Mouse (Mus musculus): ENCODE data around the gene Hadh. TPM values are rescaled to one million over a fixed set of nuclear protein-coding genes. Genes with fewer than 3 reads are reported as not detected.

The Hadh gene
- total RNA-seq, 2 experiments from 2014 or later = 159 to 184 TPM

DNA sequence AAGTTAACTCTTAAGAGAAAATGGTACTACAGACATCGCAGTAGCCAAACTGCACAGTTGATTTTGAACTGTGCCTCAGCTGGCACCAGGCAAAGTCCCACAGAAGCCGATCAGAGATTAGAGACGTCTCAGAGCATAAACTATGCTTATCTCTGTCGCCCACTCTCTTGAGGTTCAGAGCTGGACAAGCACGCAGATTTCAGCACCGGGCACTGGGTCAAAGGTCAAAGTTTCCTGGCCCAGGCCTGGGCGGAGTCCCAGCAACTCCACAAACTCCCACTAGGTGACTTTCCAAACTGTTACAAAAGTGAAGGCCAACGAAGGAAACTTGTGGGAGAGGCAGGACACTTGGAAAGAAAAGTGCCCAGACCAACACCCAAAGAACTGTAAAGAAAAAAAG is 744 bp downstream of the Hadh start:
- DNase-seq = peak; percentile 34

DNA sequence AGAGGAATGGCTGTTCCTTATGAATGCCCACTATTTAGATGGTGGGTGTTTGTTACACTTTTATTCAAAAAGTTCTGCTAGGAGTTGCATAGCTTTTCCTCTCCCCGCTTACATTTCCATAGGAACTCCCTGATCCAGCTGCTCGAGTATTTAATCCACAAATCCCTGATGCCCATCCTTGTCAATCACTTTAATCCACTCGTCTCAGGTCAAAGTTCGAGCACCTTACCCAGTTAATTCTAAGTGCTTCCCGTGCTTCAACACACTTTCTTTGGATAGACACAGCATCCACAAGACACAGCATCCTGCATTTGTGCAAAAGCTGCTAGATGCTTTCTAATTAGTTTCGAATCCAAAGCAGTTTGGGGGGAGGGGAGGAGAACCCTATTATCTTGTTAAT is 1.5 kb downstream of the Hadh start:
- DNase-seq = no peak

DNA sequence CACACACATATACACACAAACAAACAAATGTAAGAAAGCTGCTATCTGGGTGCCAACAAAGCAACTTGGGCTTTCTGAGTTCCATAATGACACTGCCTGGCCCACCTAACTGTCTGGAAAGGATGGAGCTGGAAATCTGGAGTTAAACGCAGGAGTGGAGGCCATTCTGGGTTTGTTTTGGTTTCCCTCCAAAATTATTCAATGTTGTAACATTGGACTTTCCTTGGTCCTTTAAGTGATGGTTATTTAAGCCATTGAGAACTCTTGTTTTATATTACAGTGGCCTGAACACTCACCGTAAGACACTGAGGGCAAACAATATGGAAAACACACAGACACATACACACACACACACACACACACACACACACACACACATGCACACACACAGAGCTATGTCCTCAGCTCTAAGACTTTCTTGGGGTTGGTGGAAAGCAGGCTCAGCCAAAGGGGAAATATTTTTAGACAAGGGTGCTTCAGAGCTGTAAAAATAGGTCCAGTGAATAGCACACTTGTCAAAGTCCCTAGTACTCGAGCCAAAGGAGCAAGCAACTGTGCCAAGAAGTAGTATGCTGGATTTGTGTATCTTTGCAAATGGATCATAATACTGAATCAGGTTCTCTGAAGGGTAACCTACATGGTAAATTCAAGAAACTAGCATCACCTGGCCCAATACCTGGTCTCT is 5.4 kb downstream of the Hadh start:
- peak; percentile 15 for DNase-seq

DNA sequence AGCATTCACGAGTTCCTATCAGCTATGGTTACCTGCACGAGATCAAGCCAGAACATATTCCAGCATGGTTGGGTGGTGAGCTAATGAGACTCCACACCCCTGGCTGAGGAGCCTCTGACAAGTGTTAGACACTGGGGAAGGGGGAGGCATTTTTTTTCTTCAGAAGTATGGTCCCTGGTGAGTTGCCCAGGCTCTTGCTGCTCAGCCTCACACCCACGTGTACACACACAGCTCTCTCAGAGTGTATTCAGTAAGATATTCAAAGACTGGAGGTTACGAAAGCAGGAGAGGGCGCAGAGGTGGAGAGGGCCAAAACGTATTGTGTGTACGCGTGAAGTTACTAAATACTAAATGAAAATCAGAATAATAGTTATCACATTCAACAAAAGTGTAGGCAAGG is 6.4 kb downstream of the Hadh start:
- DNase-seq = no peak

DNA sequence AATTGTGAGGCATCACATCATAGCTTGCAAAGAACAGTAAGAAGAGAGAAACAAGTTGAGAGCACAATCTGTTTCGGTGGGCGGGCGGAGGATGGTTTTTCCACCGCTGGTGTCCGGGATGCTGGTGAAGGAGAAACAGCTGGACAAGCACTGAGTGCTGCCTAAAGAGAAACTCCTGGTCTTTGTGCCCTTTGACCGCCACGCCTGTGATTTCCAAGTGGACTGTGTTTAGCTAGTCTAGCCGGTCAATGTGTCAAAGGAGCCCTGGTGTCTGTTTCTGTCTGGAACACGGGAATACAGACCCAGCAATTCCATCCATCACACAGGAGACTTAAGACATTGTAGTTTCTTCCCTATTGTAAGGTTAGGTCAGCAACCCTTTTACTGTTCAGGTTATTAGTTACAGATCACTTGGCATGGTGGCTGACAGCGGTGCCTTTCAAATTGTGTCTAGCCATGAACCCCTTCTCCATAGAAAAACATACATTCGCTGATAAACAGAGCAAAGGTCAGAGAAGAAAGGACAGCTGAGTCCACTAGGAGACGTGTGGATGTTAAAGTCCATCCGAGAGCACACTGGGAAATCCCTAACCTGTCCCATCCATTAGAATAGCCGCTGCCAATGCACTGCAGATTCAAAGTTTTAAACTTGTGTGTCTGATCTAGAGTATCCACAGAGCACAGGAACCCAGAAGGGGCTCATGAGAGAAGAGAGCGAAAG is 8.0 kb downstream of the Hadh start:
- DNase-seq = no peak

DNA sequence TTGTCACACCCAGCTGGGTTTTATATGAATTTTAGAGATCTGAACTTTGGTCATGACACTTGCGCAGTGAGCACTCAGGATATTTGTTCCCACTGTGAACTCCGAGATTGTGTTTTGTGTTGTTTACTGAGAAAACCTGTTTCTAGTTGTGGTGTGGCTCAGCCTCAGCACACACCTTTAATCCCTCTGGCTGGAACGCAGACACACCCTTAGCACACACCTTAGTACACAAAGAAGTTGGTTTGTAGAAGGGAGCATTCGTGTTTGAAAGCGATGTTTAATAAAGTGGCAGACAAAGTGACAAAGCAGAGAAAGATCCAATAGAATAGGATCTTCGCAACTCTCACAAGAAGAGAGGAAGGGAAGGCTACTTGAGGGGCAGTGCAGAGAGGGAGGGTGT is 11.5 kb downstream of the Hadh start:
- DNase-seq = no peak

DNA sequence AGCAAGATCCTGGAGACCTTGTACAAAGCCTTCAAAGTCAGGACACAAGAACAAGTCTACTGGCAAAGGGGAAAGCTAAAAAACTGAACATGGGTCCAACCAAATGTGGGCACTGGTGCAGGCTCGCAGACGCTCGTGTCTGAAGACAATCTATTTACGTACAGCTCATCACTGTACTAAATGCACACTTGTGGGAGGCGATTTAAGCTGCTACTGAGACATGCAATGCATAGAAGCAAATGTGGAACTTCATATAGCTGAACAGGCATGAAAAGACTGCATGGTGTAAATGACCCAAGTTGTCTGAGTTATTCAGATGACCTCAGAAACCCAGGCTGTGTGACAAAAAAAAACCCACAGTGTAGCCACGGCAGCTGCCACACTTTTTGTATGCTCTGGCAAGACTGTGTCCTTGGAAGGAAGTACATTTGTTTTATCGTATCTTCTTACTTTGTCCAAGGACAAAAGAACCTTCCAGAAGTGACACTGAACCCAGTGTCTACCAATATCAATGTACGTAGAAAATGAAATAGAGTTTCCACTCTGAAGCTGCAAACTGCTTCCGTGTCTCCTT is 12.4 kb downstream of the Hadh start:
- DNase-seq = no peak

DNA sequence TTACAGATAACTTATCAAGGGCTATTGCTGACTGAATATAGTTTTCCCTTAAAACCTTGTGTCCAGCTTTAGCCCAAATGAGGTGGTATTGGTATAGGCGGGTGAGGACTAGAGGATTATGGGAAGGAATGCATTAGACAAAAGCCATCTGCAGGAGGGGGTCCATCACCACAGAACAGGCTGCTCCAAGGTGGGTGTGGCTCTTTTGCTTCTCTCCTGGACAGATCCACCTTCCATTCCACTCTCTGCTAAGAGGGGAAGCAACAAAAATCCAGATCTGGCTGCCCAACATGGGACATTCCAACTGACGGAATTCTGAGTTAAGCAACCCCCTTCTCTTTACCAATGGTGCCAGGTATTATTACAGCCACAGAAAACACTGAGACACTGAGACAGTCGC is 13.0 kb downstream of the Hadh start:
- DNase-seq = no peak

DNA sequence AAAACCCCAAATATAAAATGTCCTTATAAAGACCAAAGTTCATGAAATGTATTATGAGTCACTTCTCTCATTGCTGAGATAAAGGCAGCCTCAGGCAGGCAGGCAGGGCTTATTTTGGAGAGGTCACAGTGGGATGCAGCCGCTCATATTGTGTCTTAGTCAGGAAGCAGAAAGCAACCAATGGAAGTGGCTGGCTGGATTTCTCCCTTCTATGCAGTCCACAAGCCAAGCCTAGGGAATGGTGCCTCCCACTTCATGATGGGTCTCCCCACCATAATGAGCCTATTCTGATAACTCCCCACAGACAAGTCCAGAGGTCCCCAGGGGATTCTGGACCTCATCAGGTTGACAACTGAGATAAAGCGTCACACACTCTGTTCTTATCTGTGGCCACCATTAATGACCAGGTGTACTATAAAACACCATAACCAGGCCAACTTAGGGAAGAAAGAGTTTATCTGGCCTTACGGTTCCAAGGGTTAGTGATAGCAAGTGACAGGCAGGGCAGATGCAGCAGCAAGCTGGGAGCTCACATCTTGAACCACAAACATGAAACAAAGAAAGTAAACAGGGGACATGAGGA is 16.4 kb downstream of the Hadh start:
- DNase-seq = no peak

DNA sequence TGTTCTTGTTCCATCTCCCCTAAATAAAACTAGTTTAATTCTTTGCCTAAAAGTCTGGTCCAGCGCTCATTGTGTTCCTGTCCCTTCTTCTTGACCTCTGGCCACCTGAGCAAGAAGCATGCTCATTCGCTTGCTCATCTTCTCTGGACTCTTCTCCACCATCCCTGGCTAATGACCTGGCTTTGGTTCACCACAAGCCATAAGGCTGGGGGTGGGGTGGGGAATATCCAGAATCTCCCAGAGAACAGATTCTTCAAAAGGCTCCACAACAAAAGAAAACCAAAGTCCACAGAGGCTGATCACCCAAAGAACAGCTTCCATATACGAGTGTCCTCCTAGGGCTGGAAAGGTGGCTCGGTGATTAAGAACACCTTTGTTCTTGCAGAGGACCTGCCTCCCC is 16.9 kb downstream of the Hadh start:
- DNase-seq = no peak

DNA sequence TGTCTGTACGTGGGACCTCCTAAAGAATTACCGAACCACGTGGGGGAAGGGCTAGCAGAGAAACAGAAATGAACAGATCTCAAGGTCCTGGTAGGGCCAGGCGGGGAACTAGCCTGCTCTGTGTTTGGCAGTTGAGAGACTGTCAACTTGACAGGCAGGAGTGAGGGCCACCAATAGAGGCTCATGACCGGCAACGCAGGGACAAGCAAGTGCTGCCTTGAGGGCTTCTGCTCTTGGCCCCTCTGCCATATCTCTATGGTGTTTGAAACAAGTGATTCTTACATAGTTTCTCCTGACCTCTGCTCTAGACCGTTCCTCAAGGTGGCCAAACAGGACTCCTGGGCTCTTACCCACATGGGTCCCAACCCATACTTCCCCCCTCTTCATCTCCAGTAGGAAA is 20.3 kb downstream of the Hadh start:
- DNase-seq = no peak

DNA sequence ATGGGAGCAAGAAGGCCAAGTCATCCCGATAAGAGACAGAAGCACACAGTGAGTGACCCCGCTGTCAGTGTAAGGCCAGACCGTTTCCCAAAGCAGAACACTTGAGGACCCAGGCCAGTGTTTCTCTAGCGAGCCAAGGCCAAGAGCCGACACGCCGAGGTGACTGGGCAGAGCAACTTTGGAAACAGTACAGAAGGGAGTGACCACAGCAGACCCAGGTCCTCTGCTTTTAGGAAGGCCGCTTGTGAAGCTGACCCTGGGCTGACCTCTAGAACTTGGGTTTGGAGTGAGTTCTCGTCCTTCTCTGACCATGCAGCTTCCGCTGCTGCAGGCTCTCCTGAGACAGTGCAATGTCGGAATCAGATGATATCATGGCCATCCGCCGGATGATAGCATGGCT is 20.9 kb downstream of the Hadh start:
- no peak for DNase-seq

DNA sequence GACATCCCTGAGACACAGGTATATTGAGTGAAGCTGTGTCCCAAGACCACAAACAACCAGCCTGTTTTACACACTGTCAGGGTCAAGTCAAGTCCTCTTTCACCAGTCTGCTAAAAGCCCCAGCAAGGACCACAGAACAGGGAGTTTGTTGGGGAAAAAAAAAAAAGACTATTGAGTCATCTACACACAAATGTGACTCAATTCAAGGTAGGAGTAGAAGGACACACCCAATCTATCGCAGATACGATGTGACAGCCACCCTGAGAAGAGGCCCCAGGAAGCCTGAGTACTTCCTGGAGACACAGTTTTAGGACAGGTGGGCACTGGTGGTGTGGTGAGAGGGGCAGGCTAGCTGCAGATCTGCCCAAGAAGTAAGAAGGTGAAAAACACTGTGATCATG is 21.6 kb downstream of the Hadh start:
- no peak for DNase-seq

DNA sequence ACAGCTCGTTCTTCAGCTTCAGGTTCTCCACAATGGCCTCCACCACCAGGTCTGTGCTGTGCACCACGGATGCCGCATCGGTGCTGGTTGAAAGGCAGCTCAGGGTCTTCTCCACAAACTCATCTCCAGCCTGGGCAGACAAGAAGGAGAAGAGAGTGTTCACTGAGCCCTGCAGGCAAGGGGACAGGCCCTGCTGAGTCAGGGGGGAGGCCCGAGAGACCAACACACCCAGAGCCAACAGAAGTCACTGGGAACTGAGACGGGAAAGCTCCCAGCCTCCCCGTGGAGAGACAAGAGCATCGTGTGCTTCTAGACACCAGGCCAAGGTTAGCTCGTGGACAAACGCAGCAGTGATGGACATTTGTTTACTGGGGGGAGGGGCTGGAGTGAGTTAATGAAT is 23.5 kb downstream of the Hadh start:
- DNase-seq = no peak

DNA sequence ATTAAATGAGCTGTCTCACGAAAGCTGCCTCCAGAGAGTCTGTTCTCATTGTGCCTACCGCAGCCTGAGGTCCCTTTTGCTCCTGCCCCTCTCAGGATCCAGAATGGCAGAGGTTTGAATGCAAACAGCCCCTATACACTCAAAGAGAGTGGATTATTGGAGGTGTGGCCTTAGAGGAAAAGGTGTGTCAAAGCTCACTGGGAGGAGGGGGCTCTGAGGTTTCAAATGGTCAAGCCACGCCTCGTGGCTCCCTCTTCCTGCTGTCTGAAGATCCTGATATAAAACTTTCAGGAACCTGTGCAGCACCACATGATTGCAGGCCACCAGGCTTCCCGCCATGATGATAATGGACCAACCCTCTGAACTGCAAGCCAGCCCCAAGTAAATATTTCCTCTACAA is 24.1 kb downstream of the Hadh start:
- DNase-seq = no peak

DNA sequence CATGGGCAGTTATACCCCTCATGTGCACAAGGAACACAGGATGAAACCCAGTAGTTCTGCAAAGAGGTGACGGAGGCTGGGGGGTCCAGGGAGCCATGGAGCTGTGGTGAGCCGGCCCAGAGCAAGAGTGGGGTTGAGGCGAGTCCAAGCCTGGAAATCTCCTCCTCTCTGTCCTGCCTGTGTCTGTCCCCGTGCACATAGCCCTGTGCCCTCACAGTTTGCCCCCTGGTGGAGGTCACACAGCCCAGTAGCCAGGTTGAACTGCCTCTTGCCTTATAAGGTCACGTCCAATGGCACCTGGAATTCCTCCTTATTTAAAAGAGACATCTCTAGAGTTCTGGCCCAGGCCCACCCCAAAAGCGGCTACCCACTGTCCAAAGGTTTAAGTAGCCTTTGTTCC is 24.5 kb downstream of the Hadh start:
- DNase-seq = no peak

DNA sequence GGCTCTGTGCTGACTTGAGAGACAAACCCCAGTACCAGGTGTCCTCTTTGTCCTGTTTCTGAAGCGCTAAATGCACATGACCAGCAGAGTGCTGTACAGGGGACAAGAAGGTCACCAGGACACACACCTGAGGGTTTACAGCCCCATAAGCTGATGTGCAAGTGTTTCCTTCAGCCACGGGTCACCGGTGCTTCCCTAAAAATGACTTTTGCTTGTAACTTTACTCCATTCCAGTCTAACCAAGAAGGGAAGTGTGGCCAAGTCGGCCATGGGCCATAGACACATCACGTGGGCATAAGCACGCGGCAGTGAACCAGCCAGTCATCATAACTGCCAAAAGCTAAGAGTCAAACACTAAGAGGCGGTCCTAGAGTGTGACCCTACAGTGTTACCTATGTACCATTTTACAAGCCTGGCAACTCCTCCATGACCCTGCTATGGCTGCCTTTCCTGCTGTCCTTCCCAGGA is 25.3 kb downstream of the Hadh start:
- DNase-seq = no peak

DNA sequence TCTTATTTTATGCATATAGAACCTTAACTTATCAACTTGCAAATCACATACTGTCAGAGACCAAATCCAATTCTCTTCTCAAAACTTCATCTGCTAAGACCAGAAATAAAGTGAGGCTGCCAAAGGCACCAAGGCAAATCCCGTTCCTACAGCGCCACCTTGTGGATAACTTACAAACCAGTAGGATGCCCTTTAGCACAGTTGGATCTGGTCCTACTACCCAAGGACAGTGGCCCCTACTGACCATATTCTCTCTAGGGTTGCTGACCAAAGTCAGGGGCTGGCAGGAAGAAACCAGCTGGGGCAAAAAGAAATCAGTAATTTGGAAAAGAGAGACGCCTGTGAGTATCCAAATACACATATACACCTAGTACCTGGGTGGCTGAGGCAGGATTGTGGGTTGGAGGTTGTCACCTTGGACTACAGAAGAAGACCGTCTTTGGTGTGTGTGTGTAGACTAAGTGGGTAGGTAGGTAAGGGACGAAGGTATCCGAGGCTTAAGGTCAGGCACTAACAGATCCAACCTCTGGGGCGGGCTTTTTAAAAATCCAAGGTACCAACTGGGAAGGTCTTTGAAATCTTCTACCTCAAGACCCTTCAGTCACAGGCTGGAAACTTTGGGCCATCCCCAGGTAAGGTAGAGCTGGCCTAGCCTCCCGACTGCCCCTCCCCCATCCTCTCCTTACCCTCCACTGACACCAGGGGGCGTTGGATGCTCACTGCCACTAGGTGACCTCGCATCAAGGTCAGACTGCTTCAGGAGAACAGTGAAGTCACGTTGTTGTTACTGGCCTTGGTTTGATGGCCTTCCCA is 25.9 kb downstream of the Hadh start:
- peak; percentile 38 for DNase-seq

DNA sequence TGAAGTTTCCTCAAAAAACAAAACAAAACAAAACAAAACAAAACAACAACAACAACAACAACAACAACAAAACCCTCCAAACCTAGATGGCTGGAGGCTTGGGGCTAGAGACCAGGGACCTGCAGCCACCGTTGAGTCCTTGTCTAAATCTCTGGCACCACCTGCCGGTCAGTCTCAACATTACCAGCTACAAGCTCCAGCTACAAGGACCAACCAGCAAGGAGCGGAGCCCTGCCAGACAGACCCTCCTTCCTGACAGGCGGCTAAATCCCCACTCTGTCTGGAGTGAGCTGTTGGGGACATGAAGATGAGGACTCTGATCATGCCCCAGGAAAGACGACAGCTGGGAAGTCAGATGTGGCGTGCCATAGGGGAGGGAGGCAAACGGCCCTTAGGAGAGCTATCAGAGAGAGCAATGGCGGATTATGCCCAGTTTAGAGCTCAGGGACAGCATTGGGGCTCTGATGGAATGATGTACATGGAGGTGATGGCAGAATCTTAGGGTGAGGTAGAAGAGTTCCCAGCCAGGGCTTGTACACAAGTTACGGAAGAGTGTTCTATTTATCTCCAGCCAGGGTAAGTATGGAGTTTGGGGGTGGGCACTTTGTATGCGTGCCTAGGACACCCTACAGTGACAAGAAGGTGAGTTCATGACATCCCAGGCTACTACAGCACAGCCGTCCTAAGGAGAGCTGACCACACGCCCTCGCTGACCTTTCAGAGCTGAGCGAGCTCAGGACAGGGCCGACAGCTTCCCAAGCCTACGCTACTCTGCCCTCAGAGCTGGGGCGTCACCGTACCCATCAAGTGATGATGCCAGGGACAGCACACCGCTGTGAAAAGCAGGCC is 33.9 kb downstream of the Hadh start:
- peak; percentile 29 for DNase-seq

DNA sequence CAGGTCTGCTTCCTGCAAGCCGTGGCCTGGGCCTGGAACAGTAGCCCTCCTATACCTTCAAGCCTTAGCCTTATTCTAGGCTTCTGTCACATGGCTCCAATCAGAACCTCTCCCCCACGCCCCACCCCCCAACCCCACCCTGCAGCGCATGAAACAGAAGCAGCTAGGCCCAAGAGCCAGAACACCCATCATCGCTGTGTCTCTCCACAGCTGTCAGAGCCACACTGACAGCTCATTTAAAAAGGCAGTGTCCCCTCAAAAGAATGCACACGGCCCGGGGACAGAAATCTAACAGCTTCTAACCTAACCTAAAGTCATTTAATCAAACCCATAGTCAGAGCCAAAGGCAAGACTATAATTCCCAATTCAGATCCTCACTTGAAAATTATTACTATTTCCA is 34.8 kb downstream of the Hadh start:
- no peak for DNase-seq

DNA sequence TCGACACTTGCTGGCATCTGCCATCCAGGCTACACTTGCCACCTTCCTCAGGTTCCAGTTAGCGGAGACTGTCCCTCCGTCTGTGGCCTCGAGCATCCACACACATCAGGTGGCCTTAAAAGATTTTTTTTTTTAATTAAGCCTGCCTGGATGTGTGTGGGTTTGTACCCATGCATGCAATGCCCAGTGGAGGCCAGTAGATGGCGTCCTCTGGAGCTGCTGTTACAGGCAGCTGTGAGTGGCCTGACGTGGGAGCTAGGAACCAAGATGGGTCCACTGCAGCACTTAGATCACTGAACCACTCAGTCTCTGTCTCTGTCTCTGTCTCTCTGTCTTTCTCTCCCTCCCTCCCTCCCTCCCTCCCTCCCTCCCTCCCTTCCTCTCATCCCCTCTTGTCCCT is 43.8 kb downstream of the Hadh start:
- no peak for DNase-seq

Data from gastrocnemius, postnatal 25 days (tissue).